Mouse (Mus musculus): ENCODE results near the gene Tspan8. TPM values are rescaled to one million over a fixed set of nuclear protein-coding genes. Genes with fewer than 3 reads are reported as not detected.
A peak's percentile ranks its signal among the peaks of the same experiment; 100 is the strongest.
"Not testable (repeated sequence)": the region's sequence is repeated elsewhere in the genome, so short reads cannot be mapped to it uniquely, and the experiment has no call there.

Gene Tspan8
- polyA plus RNA-seq, 1 experiment from 2014 or later, result 27.7 TPM

- H3K4me2 ChIP-seq; H3K36me3 ChIP-seq; H3K9ac ChIP-seq; H3K4me1 ChIP-seq; H3K27me3 ChIP-seq; H3K4me3 ChIP-seq (replicated peaks); H3K27ac ChIP-seq; ATAC-seq (replicated peaks; ENCODE audit: low FRiP score); H3K9me3 ChIP-seq (replicated peaks): not testable (repeated sequence)
- WGBS, result 92% methylated on average over 9 of the region's 9 CpGs
These were observed 13.6 kb upstream of the Tspan8 start for GRCm38 (mm10) chr10:115803013-115803412.

- Histone ChIP-seq H3K9ac (no peak overlapping the region), H3K4me3 (replicated peaks) (no peak overlapping the region), H3K36me3 (no peaks in the 10 kb centered on the region), H3K27me3 (no peaks in the 10 kb centered on the region), H3K4me2 (no peak overlapping the region), H3K9me3 (replicated peaks) (no peaks in the 10 kb centered on the region), H3K27ac (no peak overlapping the region), H3K4me1 (no peaks in the 10 kb centered on the region)
- ATAC-seq (replicated peaks; ENCODE audit: low FRiP score), result no peak
- 89% methylated on average over 2 of the region's 2 CpGs for WGBS
These were observed 12.9 kb upstream of the Tspan8 start for GRCm38 (mm10) chr10:115803765-115804164.

GRCm38 (mm10) chr10:115805987-115806386, 10.6 kb upstream of the Tspan8 start:
- H3K27ac ChIP-seq, result no peak overlapping the region
- no peaks in the 10 kb centered on the region for H3K27me3 ChIP-seq
- no peak overlapping the region for H3K9ac ChIP-seq
- ATAC-seq (replicated peaks; ENCODE audit: low FRiP score), result no peak; the same call in 1 of the 2 replicates
- WGBS, result 56% methylated on average over 5 of the region's 5 CpGs
- peaks cover 5% of the 10 kb centered on the region; the same call in 1 of the 2 replicates for H3K4me1 ChIP-seq
- no peak overlapping the region for H3K4me2 ChIP-seq
- H3K4me3 ChIP-seq (replicated peaks), result no peak overlapping the region
- no peaks in the 10 kb centered on the region for H3K9me3 ChIP-seq (replicated peaks)
- H3K36me3 ChIP-seq, result no peaks in the 10 kb centered on the region

GRCm38 (mm10) chr10:115809169-115809568, 7.5 kb upstream of the Tspan8 start:
- no peak overlapping the region for H3K9ac ChIP-seq
- no peaks in the 10 kb centered on the region for H3K36me3 ChIP-seq
- no peak overlapping the region for H3K4me2 ChIP-seq
- peaks cover 10% of the 10 kb centered on the region; the same call in 1 of the 2 replicates for H3K4me1 ChIP-seq
- no peaks in the 10 kb centered on the region for H3K9me3 ChIP-seq (replicated peaks)
- peak; percentile 88 for ATAC-seq (replicated peaks; ENCODE audit: low FRiP score)
- no peaks in the 10 kb centered on the region for H3K27me3 ChIP-seq
- no peak overlapping the region for H3K4me3 ChIP-seq (replicated peaks)
- 35% methylated on average over 7 of the region's 7 CpGs for WGBS
- H3K27ac ChIP-seq, result peak overlapping the region; percentile 76

GRCm38 (mm10) chr10:115811519-115811918, 5.1 kb upstream of the Tspan8 start:
- no peak overlapping the region for H3K9ac ChIP-seq
- peak; percentile 28 for ATAC-seq (replicated peaks; ENCODE audit: low FRiP score)
- H3K4me3 ChIP-seq (replicated peaks), result no peak overlapping the region
- no peaks in the 10 kb centered on the region for H3K27me3 ChIP-seq
- 29% methylated on average over 5 of the region's 5 CpGs for WGBS
- H3K4me1 ChIP-seq, result peaks cover 10% of the 10 kb centered on the region; the same call in 1 of the 2 replicates
- H3K9me3 ChIP-seq (replicated peaks), result no peaks in the 10 kb centered on the region
- H3K36me3 ChIP-seq, result no peaks in the 10 kb centered on the region
- H3K4me2 ChIP-seq, result no peak overlapping the region
- H3K27ac ChIP-seq, result peak overlapping the region; percentile 76

DNA sequence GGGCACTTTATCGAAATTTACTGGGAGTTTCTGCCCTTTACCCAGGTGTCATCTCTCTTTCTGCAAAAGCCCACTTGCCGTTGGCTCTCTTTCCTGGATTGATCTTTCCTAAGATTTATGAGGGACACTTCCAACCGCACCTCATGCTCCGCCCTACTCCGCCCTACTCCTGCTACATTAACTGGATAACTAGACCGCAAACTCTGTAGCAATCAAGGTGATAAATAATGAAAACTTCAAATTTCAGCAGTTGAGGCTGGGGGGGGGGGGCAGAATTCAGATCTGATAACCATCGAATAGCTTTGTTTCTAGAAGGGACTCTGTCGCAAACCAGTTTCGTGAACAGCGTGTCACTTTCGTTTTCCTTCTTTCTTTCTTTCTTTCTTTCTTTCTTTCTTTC, 1.8 kb upstream of the Tspan8 start:
- no peaks in the 10 kb centered on the region for H3K27me3 ChIP-seq
- H3K9me3 ChIP-seq (replicated peaks), result no peaks in the 10 kb centered on the region
- WGBS, result 73% methylated on average over 11 of the region's 11 CpGs
- H3K36me3 ChIP-seq, result no peaks in the 10 kb centered on the region
- no peak for ATAC-seq (replicated peaks; ENCODE audit: low FRiP score)
- no peak overlapping the region for H3K4me2 ChIP-seq
- peaks cover 15% of the 10 kb centered on the region for H3K4me1 ChIP-seq
- no peak overlapping the region for H3K27ac ChIP-seq
- H3K4me3 ChIP-seq (replicated peaks), result no peak overlapping the region
- H3K9ac ChIP-seq, result no peak overlapping the region

DNA sequence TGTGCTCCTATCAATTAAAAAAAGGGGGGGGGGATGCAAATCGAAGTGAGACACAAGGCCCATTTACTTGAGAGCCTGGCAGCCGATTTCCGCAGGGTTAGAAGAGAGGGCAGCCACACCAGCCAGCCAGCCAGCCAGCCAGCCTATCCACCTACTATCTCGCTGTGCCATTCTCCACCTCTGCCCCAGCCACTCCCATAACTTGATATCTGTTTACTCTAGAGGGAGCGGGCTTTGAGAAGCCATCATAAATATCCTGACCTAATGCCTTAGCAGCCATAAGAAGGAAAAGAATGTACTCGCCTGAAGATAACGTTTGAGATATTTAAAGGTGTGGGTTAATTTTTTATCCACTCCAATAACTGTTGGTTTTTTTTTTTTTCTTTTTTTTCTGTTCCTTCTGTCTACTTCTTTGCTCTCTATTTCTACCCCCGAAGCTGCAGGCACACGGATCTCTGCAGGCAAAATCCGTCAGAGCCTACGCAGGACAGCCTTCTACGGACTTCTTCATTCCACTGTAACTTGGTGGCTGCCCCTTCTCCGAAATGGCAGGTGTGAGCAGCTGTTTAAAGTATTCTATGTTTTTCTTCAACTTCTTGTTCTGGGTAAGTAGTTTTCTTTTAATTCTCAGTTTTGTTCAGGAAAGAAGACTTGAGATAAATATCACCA, 558 bp downstream of the Tspan8 start:
- ATAC-seq (replicated peaks; ENCODE audit: low FRiP score), result peak; percentile 93
- peak overlapping the region; percentile 10; the same call in 1 of the 2 replicates for H3K4me3 ChIP-seq (replicated peaks)
- WGBS, result 22% methylated on average over 13 of the region's 13 CpGs
- H3K9ac ChIP-seq, result no peak overlapping the region
- H3K4me1 ChIP-seq, result peaks cover 5% of the 10 kb centered on the region
- no peaks in the 10 kb centered on the region for H3K27me3 ChIP-seq
- peak overlapping the region; percentile 32 for H3K4me2 ChIP-seq
- peak overlapping the region; percentile 58 for H3K27ac ChIP-seq
- H3K36me3 ChIP-seq, result no peaks in the 10 kb centered on the region
- H3K9me3 ChIP-seq (replicated peaks), result no peaks in the 10 kb centered on the region

DNA sequence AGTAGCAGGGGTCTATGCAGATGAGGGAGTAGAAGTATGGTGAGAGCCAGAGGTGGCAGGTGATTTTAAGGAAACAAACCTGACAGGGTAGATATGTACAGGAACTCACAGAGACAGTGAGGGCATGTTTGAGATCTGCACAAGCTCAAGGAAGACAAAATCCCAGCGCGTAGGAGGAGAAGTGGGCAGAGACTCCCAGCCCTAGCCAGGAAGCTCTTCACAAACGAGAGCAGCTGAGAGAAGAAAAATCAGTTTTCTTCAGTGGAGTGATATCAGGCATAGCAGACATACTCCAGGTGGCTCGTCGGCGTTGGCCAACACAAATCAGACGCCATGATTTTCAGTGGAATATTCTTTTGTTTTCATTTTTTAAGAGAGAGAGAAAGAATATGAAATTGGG, 8.7 kb downstream of the Tspan8 start:
- H3K4me3 ChIP-seq (replicated peaks), result no peak overlapping the region
- H3K9me3 ChIP-seq (replicated peaks), result no peaks in the 10 kb centered on the region
- no peak for ATAC-seq (replicated peaks; ENCODE audit: low FRiP score)
- no peak overlapping the region for H3K27ac ChIP-seq
- no peak overlapping the region for H3K4me2 ChIP-seq
- H3K36me3 ChIP-seq, result no peaks in the 10 kb centered on the region
- WGBS, result 86% methylated on average over 7 of the region's 7 CpGs
- H3K4me1 ChIP-seq, result no peaks in the 10 kb centered on the region
- no peak overlapping the region for H3K9ac ChIP-seq
- no peaks in the 10 kb centered on the region for H3K27me3 ChIP-seq

DNA sequence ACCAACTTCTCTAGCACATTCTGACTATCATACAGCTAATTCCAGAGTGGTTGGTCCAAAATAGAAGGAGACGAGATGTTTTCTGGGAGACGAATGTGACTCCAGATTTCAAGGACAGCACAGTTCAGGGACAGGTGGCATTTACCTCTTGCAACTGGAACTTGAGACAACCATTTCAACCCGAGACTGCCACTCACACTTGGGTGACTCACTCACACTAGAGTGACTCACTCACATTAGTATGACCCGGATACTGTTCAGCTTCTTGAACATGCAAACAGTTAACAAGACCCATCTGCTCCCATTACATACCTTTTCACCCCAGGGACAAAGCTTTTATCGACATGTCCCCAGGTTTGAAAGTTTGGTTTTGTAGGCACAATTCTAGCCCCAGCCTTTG, 12.2 kb downstream of the Tspan8 start:
- WGBS, result 89% methylated on average over 5 of the region's 5 CpGs
- Histone ChIP-seq H3K9ac (no peak overlapping the region), H3K27me3 (no peaks in the 10 kb centered on the region), H3K27ac (no peak overlapping the region), H3K4me3 (replicated peaks) (no peak overlapping the region), H3K36me3 (no peaks in the 10 kb centered on the region), H3K4me2 (no peak overlapping the region), H3K9me3 (replicated peaks) (no peaks in the 10 kb centered on the region), H3K4me1 (no peaks in the 10 kb centered on the region)
- no peak for ATAC-seq (replicated peaks; ENCODE audit: low FRiP score)

DNA sequence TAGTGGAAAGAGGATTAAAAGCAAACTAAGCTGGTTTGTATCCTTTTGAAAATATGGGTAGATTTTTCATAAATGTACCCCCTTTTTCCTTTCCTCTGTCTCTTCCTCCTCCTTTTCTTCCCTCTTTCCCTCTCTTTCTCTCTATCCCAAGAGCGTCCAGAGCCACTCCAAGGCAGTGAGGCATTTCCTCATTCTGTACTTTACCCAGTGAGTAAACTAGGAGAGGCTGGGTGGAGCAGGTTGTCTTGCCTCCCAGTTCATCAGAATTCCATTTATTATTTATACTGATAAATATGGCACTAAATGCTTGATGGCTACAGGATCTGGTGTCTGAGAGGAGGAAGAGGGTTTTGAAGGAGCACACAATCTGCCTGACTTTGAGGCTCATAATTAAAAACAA, 13.1 kb downstream of the Tspan8 start:
- Histone ChIP-seq H3K4me2 (no peak overlapping the region), H3K27me3 (no peaks in the 10 kb centered on the region), H3K9ac (no peak overlapping the region), H3K27ac (no peak overlapping the region), H3K36me3 (no peaks in the 10 kb centered on the region), H3K4me1 (no peaks in the 10 kb centered on the region), H3K9me3 (replicated peaks) (no peaks in the 10 kb centered on the region), H3K4me3 (replicated peaks) (no peak overlapping the region)
- no peak for ATAC-seq (replicated peaks; ENCODE audit: low FRiP score)
- 92% methylated on average over 1 of the region's 1 CpGs for WGBS

GRCm38 (mm10) chr10:115830726-115831125, 14.1 kb downstream of the Tspan8 start:
- Histone ChIP-seq H3K4me3 (replicated peaks) (no peak overlapping the region), H3K9me3 (replicated peaks) (no peaks in the 10 kb centered on the region), H3K27me3 (no peaks in the 10 kb centered on the region), H3K4me2 (no peak overlapping the region), H3K27ac (no peak overlapping the region), H3K36me3 (no peaks in the 10 kb centered on the region), H3K9ac (no peak overlapping the region), H3K4me1 (no peaks in the 10 kb centered on the region)
- 59% methylated on average over 3 of the region's 3 CpGs for WGBS
- ATAC-seq (replicated peaks; ENCODE audit: low FRiP score), result no peak

GRCm38 (mm10) chr10:115834017-115834416, 17.4 kb downstream of the Tspan8 start:
- no peak overlapping the region for H3K4me3 ChIP-seq (replicated peaks)
- H3K27ac ChIP-seq, result no peak overlapping the region
- no peak overlapping the region for H3K9ac ChIP-seq
- no peak overlapping the region for H3K4me2 ChIP-seq
- no peaks in the 10 kb centered on the region for H3K27me3 ChIP-seq
- no peak for ATAC-seq (replicated peaks; ENCODE audit: low FRiP score)
- H3K4me1 ChIP-seq, result no peaks in the 10 kb centered on the region
- no peaks in the 10 kb centered on the region for H3K36me3 ChIP-seq
- WGBS, result 80% methylated on average over 6 of the region's 6 CpGs
- H3K9me3 ChIP-seq (replicated peaks), result no peaks in the 10 kb centered on the region

DNA sequence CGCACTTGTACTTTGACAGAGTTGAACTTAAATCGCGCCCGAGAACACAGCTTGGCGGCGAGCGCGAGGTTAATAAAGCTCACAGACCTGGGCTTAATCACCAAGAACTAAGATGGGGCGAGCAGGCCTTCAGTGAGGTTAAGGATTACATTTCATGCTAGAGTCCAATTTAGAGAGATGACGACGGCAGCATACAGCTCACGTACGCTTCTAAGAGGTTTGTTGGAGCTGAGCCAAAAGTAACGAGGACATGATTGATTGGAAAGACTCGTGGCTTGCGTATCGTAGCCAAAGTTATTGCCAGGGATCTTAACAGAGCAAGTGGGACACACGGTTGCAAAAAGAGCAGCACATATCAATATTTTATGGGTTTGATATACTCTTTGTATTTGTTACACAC, 30.3 kb downstream of the Tspan8 start:
- Histone ChIP-seq H3K9ac (no peak overlapping the region), H3K4me1 (0 out of 2 replicates have a peak, but pooled peaks cover 3% of the 10 kb centered on the region), H3K9me3 (replicated peaks) (no peaks in the 10 kb centered on the region), H3K4me2 (peak overlapping the region; percentile 22), H3K27ac (no peak overlapping the region), H3K4me3 (replicated peaks) (0 out of 2 replicates have a peak overlapping the region, but pooled peaks have one; percentile 4), H3K36me3 (no peaks in the 10 kb centered on the region), H3K27me3 (no peaks in the 10 kb centered on the region)
- 38% methylated on average over 18 of the region's 18 CpGs for WGBS
- ATAC-seq (replicated peaks; ENCODE audit: low FRiP score), result no peak

Data from kidney, embryonic 15.5 days (tissue).